Mouse (Mus musculus): ENCODE results near the gene Gm11733.

DNA sequence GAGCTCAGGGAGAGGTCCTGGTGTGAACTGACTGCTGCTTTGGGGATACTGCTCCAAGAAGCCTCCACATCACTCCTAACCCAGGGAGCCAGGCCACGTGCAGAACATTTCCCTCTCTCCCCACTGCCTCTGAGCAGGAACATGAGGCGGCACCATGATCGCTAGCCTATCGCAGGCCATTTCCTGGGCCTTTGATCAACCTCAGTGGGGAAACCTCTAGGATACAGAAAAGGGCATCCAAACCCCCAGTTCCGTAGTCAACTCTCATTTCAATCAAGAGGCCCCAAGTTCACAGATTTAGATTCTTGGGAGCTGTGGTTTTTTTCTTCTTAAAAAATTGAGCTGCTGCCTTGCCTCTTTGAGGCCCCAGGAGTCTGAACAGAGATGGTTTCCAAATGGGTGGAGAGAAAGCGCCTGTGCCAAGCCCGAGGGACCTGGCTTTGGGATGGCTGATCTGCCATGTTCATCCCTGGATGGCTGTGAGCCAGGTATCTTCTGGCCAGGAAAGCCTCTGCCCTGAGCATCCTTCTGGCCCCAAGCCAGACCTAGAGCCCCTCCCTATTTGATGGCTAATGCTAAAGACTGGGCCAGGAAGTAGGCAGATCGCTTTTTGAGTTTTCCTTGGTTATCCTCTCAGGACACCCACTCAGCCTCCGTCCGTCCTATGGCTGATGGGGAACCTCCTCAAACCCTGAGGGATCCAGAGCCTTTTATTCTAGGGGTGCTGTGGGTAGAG is 5.7 kb upstream of the Gm11733 start:
- no peak for TF ChIP-seq GATA1 (IDR thresholded peaks at IDR 0.05; ENCODE audit: low read length)
- TF ChIP-seq TAL1 (IDR thresholded peaks at IDR 0.05; ENCODE audit: low read length): no peak

All from erythroblast, embryonic 14.5 days (primary cell).